Mouse (Mus musculus) ES-CJ7 (cell line): ENCODE results near the gene Klf6.
A peak's percentile ranks its signal among the peaks of the same experiment; 100 is the strongest.

ENCODE experiments used
- DNase-seq: peaks from one replicate; pipeline ENCODE4 v3.0.0; 2011; ENCODE audit warnings: low read depth, low spot score

Gene Klf6

DNA sequence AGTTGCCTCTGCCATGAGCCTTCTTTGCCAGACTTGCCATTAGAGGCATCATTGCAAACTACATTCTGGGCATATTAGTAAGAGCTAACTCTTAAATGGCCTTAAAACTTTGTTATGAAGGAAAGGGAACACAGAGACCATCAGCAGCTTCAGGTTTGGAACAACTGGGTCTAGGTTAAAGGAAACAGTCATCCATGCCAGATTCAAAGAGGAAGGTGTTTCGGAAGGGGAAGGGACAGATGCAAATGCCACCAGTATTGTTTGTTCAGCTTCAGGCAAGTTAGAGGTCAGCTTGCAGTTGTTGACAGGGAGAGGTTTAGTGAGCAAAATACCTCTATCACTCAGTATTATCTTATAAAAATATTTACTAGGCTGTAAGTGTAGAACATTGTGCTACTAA, 37.7 kb downstream of the Klf6 start:
- DNase-seq = no peak

DNA sequence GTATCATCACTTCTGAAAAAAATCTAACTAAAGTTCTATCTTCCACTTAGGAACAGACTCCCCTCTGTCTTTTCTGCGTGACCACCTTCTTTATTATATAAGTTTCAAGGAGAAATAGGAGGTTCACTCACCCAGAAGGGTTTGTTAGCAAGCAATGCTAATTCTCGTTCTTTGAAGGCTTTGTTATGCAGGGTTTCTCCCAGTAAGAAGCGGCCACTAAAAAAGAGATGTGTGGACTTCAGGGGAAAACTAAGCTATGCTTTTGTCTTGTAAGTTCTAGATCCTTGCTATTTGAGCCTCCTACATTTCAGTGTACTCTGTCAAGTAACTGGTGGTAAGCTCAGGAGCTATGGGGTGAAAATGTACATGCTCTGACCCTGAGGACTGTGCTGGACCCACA, 38.4 kb downstream of the Klf6 start:
- peak; percentile 72 for DNase-seq

DNA sequence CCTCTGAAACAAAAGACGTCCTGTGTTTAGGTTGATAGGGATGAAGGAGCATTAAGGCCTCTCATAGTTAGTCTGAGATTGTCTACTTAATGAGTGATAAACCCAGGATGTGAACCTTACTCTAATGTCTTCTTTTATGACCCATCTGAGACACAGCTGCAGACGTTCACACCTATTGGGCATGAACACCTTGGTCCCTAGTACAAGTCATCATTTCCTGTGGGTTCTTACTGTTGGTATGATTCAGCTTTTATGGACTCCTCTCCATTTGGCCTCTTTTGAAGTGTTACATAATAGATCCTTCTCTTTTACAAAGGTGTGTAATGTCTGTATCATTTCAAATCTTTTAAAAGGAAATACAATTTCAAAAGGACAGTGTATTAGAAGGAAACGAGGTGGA, 51.9 kb downstream of the Klf6 start:
- no peak for DNase-seq

DNA sequence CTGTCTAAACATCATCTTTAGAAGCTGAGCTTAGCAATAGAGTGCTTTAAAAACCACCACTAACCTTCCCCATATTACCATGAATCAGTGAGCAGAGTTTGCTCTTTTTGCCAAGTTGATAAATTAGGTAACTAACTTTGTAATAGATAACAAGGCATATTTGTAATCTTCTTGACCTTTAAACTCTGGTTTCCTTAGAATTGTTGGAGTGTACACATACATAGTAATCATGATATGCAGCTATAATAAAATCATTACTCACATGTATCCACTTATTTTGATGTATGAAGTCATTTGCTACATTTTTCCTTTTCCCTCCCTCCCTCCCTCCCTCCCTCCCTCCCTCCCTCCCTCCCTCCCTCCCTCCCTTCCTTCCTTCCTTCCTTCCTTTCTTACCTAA, 56.1 kb downstream of the Klf6 start:
- DNase-seq = no peak

DNA sequence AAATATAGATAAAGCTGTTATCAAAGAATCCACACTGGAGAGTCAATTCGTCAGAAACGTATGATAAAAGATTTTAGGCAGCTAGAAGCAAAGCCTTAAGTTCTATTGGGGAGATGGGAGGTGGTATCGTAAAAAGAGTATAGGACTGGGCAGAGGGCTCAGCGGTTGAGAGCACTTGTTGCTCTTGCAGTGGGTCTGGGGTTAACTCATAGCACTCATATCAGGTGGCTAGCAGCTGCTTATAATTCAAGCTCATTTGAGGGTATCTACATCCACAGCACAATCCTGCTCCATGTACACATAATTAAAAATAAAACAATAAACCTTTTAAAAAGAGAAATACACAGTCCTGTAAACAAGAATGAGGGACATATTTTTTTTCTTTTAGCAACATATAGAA, 58.7 kb downstream of the Klf6 start:
- DNase-seq = no peak
